Mouse (Mus musculus) MEL (cell line): ENCODE data around the gene Olfr410. TPM values are rescaled to one million over a fixed set of nuclear protein-coding genes. Genes with fewer than 3 reads are reported as not detected.

Experiments used
- DNase-seq: peaks from one replicate; pipeline ENCODE4 v3.0.0; 2011; ENCODE audit warnings: low read depth, low spot score
- H3K27ac ChIP-seq: 2 replicates; pipeline ENCODE4 v1.5.1; 2012; ENCODE audit warnings: low read depth, mild to moderate bottlenecking, control low read depth, low read length, moderate library complexity; ENCODE audit not compliant: control insufficient read depth
- H3K27me3 ChIP-seq, 2 experiments: fragments of 150-350 bp in 1 of 2; sonication (generic) in 1 of 2; 2 replicates each; pipeline ENCODE4 v1.6.1; 2012; ENCODE audit warnings: low read length in 2 of 2, mild to moderate bottlenecking in 2 of 2, improper control_type of control experiment in 1 of 2, moderate library complexity in 1 of 2; ENCODE audit not compliant: insufficient read depth in 2 of 2, control insufficient read depth in 1 of 2
- H3K36me3 ChIP-seq, 2 experiments: 2 replicates each; pipeline ENCODE4 v1.6.1; 2012 to 2014; ENCODE audit warnings: low read length in 2 of 2, improper control_type of control experiment in 1 of 2, inconsistent platforms in 1 of 2, mild to moderate bottlenecking in 1 of 2; ENCODE audit not compliant: insufficient read depth in 2 of 2, control insufficient read depth in 1 of 2
- H3K4me1 ChIP-seq, 2 experiments: fragments of 150-350 bp in 1 of 2; sonication (generic) in 1 of 2; 2 replicates each; pipeline ENCODE4 v1.6.1; 2012; ENCODE audit warnings: low read length in 2 of 2, improper control_type of control experiment in 1 of 2, mild to moderate bottlenecking in 1 of 2; ENCODE audit not compliant: insufficient read depth in 2 of 2, control insufficient read depth in 1 of 2
- H3K4me3 ChIP-seq, 2 experiments: fragments of 150-350 bp in 1 of 2; sonication (generic) in 1 of 2; 2 replicates each; pipeline ENCODE4 v1.5.1; 2012; ENCODE audit warnings: low read depth in 2 of 2, low read length in 2 of 2, mild to moderate bottlenecking in 2 of 2, moderate library complexity in 2 of 2, control low read depth in 1 of 2, improper control_type of control experiment in 1 of 2; ENCODE audit not compliant: control insufficient read depth in 1 of 2, insufficient read depth in 1 of 2
- H3K79me2 ChIP-seq: 2 replicates; pipeline ENCODE4 v1.6.1; 2012; ENCODE audit warnings: mild to moderate bottlenecking, low read length, moderate library complexity; ENCODE audit not compliant: control insufficient read depth, poor library complexity, insufficient read depth
- H3K9ac ChIP-seq: 2 replicates; pipeline ENCODE4 v1.6.1; 2012; ENCODE audit warnings: low read depth, mild to moderate bottlenecking, control low read depth, low read length, moderate library complexity; ENCODE audit not compliant: control insufficient read depth, poor library complexity, severe bottlenecking
- H3K9me3 ChIP-seq: fragments of 150-350 bp; sonication (generic); replicated peaks from 2 replicates; pipeline ENCODE4 v1.6.1; 2012; ENCODE audit warnings: mild to moderate bottlenecking, low read length, improper control_type of control experiment, moderate library complexity; ENCODE audit not compliant: insufficient read depth
- BHLHE40 ChIP-seq: IDR thresholded peaks from 2 replicates; pipeline ENCODE4 v1.6.1; 2012; ENCODE audit warnings: low read depth, mild to moderate bottlenecking, inconsistent platforms, low read length, improper control_type of control experiment, borderline replicate concordance
- CHD2 ChIP-seq: IDR thresholded peaks from 2 replicates; pipeline ENCODE4 v1.6.1; 2011; ENCODE audit warnings: low read length, improper control_type of control experiment
- ELF1 ChIP-seq: IDR thresholded peaks from 2 replicates; pipeline ENCODE4 v1.6.1; 2014; ENCODE audit warnings: low read depth, mild to moderate bottlenecking, inconsistent platforms, low read length, improper control_type of control experiment, moderate library complexity
- ETS1 ChIP-seq: IDR thresholded peaks from 2 replicates; pipeline ENCODE4 v1.6.1; 2012; ENCODE audit warnings: low read depth, mild to moderate bottlenecking, inconsistent platforms, low read length, improper control_type of control experiment, moderate library complexity
- GABPA ChIP-seq: IDR thresholded peaks from 2 replicates; pipeline ENCODE4 v1.6.1; 2012; ENCODE audit warnings: low read depth, mild to moderate bottlenecking, inconsistent platforms, low read length, improper control_type of control experiment, moderate library complexity
- GATA1 ChIP-seq: IDR thresholded peaks from 2 replicates; pipeline ENCODE4 v1.6.1; 2011; ENCODE audit warnings: low read depth, low read length, improper control_type of control experiment
- JUND ChIP-seq: IDR thresholded peaks from 2 replicates; pipeline ENCODE4 v1.6.1; 2011; ENCODE audit warnings: low read depth, mild to moderate bottlenecking, improper control_type of control experiment, low read length
- MAFK ChIP-seq: IDR thresholded peaks from 2 replicates; pipeline ENCODE4 v1.6.1; 2011; ENCODE audit warnings: low read depth, mild to moderate bottlenecking, low read length, improper control_type of control experiment, borderline replicate concordance
- MAX ChIP-seq: IDR thresholded peaks from 2 replicates; pipeline ENCODE4 v1.6.1; 2011; ENCODE audit warnings: low read length, improper control_type of control experiment
- MAZ ChIP-seq: IDR thresholded peaks from 2 replicates; pipeline ENCODE4 v1.6.1; 2012; ENCODE audit warnings: low read depth, mild to moderate bottlenecking, inconsistent platforms, low read length, improper control_type of control experiment
- MEF2A ChIP-seq: IDR thresholded peaks from 2 replicates; pipeline ENCODE4 v1.6.1; 2014; ENCODE audit warnings: low read depth, mild to moderate bottlenecking, inconsistent platforms, low read length, improper control_type of control experiment; ENCODE audit not compliant: poor library complexity, insufficient replicate concordance, severe bottlenecking; ENCODE audit errors: extremely low read depth
- MYB ChIP-seq: IDR thresholded peaks from 2 replicates; pipeline ENCODE4 v1.6.1; 2011; ENCODE audit warnings: mild to moderate bottlenecking, low read depth, low read length, improper control_type of control experiment
- MYC ChIP-seq: IDR thresholded peaks from 2 replicates; pipeline ENCODE4 v1.6.1; 2011; ENCODE audit warnings: low read depth, mild to moderate bottlenecking, low read length, improper control_type of control experiment, moderate library complexity
- NRF1 ChIP-seq: IDR thresholded peaks from 2 replicates; pipeline ENCODE4 v1.6.1; 2014; ENCODE audit warnings: low read depth, mild to moderate bottlenecking, inconsistent platforms, low read length, improper control_type of control experiment, moderate library complexity; ENCODE audit not compliant: poor library complexity, insufficient read depth, severe bottlenecking
- POLR2A ChIP-seq, 2 experiments: IDR thresholded peaks; 2 replicates each; pipeline ENCODE4 v1.6.1; 2011 to 2012; ENCODE audit warnings: low read length in 2 of 2, mild to moderate bottlenecking in 2 of 2, control low read depth in 1 of 2, improper control_type of control experiment in 1 of 2, low read depth in 1 of 2, moderate library complexity in 1 of 2; ENCODE audit not compliant: control insufficient read depth in 1 of 2, insufficient read depth in 1 of 2, poor library complexity in 1 of 2
- POLR2AphosphoS5 ChIP-seq: IDR thresholded peaks from 2 replicates; pipeline ENCODE4 v1.6.1; 2012; ENCODE audit warnings: low read depth, borderline replicate concordance, mild to moderate bottlenecking, inconsistent platforms, low read length, moderate library complexity, mixed read lengths
- RCOR1 ChIP-seq: IDR thresholded peaks from 2 replicates; pipeline ENCODE4 v1.6.1; 2012; ENCODE audit warnings: low read depth, mild to moderate bottlenecking, inconsistent platforms, low read length, improper control_type of control experiment
- SIN3A ChIP-seq: IDR thresholded peaks from 2 replicates; pipeline ENCODE4 v1.6.1; 2012; ENCODE audit warnings: low read length, improper control_type of control experiment, inconsistent platforms
- SMC3 ChIP-seq: IDR thresholded peaks from 2 replicates; pipeline ENCODE4 v1.6.1; 2011; ENCODE audit warnings: low read depth, low read length, improper control_type of control experiment
- UBTF ChIP-seq: IDR thresholded peaks from 2 replicates; pipeline ENCODE4 v1.6.1; 2012; ENCODE audit warnings: low read depth, mild to moderate bottlenecking, inconsistent platforms, low read length, improper control_type of control experiment, moderate library complexity, borderline replicate concordance; ENCODE audit not compliant: insufficient read depth
- USF2 ChIP-seq, 2 experiments: IDR thresholded peaks; 2 replicates each; pipeline ENCODE4 v1.6.1; 2011 to 2012; ENCODE audit warnings: improper control_type of control experiment in 2 of 2, low read length in 2 of 2, borderline replicate concordance in 1 of 2, inconsistent platforms in 1 of 2, low read depth in 1 of 2, mild to moderate bottlenecking in 1 of 2; ENCODE audit not compliant: insufficient read depth in 1 of 2
- ZC3H11A ChIP-seq: IDR thresholded peaks from 2 replicates; pipeline ENCODE4 v1.6.1; 2012; ENCODE audit warnings: low read depth, mild to moderate bottlenecking, inconsistent platforms, low read length, improper control_type of control experiment
- ZKSCAN1 ChIP-seq: IDR thresholded peaks from 2 replicates; pipeline ENCODE4 v1.6.1; 2012; ENCODE audit warnings: low read depth, mild to moderate bottlenecking, inconsistent platforms, low read length, improper control_type of control experiment, moderate library complexity
- ZMIZ1 ChIP-seq: IDR thresholded peaks from 2 replicates; pipeline ENCODE4 v1.6.1; 2012; ENCODE audit warnings: low read depth, mild to moderate bottlenecking, inconsistent platforms, low read length, improper control_type of control experiment, moderate library complexity
- polyA plus RNA-seq, 2 experiments: library from polyadenylated mRNA; stranded (reverse) in 1 of 2; unstranded in 1 of 2; fragments of >175 nt in 1 of 2; fragments of >200 nt in 1 of 2; gene quantifications; 2 replicates each; pipeline versions ENCODE4 v1.2.1 to v1.2.4; 2012; ENCODE audit warnings: low replicate concordance in 2 of 2, low read depth in 1 of 2; ENCODE audit not compliant: insufficient read length in 2 of 2, insufficient read depth in 1 of 2, missing spikeins in 1 of 2
- total RNA-seq: library from RNA; depleted of rRNA; stranded (reverse); fragments of 300-350 nt; gene quantifications from 2 replicates; pipeline ENCODE4 v1.2.3, GENCODE M21; 2012

Gene Olfr410
- total and polyA plus RNA-seq, 3 experiments: not detected

- no peaks in the 10 kb centered on the region for H3K4me1 ChIP-seq
- H3K9me3 ChIP-seq: no peaks in the 10 kb centered on the region
- H3K9ac ChIP-seq: no peak within 1 kb of the TSS
- TF ChIP-seq SIN3A (no peak), SMC3 (no peak), ZKSCAN1 (no peak), POLR2AphosphoS5 (no peak), BHLHE40 (no peak), GATA1 (no peak), CHD2 (no peak), MAFK (no peak)
- H3K4me3 ChIP-seq: no peak within 1 kb of the TSS
- no peak for DNase-seq
- H3K36me3 ChIP-seq: no peaks in the 10 kb centered on the region
- H3K27me3 ChIP-seq: peaks cover 7 to 12% of the 10 kb centered on the region in 2 experiments
- no peak within 1 kb of the TSS for H3K27ac ChIP-seq
- H3K79me2 ChIP-seq: no peaks in the 10 kb centered on the region
Measured at GRCm38 (mm10) chr11:74352550-74352949, 14.7 kb upstream of the Olfr410 start, which contains the start of gene Olfr411. Gene Olfr411, minus strand, starts transcription at chr11:74352650.

- Histone ChIP-seq H3K79me2 (no peaks in the 10 kb centered on the region), H3K27ac (no peak overlapping the region), H3K36me3 (peaks cover 0 to 23% of the 10 kb centered on the region in 2 experiments; a peak in 2 of 4 replicates), H3K27me3 (peaks cover 0 to 2% of the 10 kb centered on the region in 2 experiments; a peak in 2 of 4 replicates), H3K4me1 (peaks cover 9 to 21% of the 10 kb centered on the region in 2 experiments), H3K4me3 (no peak overlapping the region), H3K9ac (no peak overlapping the region), H3K9me3 (no peaks in the 10 kb centered on the region)
- TF ChIP-seq GATA1: no peak
- DNase-seq: no peak
Measured at GRCm38 (mm10) chr11:74328781-74329180, 9.1 kb downstream of the Olfr410 start.

GRCm38 (mm10) chr11:74326044-74326443, 11.8 kb downstream of the Olfr410 start:
- Histone ChIP-seq H3K4me3 (no peak overlapping the region), H3K36me3 (peaks cover 0 to 23% of the 10 kb centered on the region in 2 experiments; a peak in 2 of 4 replicates), H3K9me3 (no peaks in the 10 kb centered on the region), H3K79me2 (no peaks in the 10 kb centered on the region), H3K9ac (no peak overlapping the region), H3K4me1 (peaks cover 9 to 21% of the 10 kb centered on the region in 2 experiments), H3K27ac (no peak overlapping the region), H3K27me3 (no peaks in the 10 kb centered on the region)
- peak; percentile 82 for DNase-seq
- no peak for TF ChIP-seq ZMIZ1
- TF ChIP-seq GATA1: peak; percentile 96
- TF ChIP-seq USF2 (IDR thresholded peaks at IDR 0.05; ENCODE audit: borderline replicate concordance in 1 of 2, insufficient read depth in 1 of 2, low read depth in 1 of 2, low read length in 2 of 2): no peak
- TF ChIP-seq MAZ: peak; percentile 55
- TF ChIP-seq ZC3H11A: no peak
- 0 out of 2 replicates have a peak, but pooled peaks have one; percentile 35 for TF ChIP-seq MYC
- no peak for TF ChIP-seq POLR2A (IDR thresholded peaks at IDR 0.05; ENCODE audit: control insufficient read depth in 1 of 2, insufficient read depth in 1 of 2, low read depth in 1 of 2, low read length in 2 of 2, poor library complexity in 1 of 2)
- TF ChIP-seq RCOR1: peak; percentile 91
- TF ChIP-seq ETS1: peak; percentile 96
- TF ChIP-seq ELF1: peak; percentile 35; the same call in 1 of the 2 replicates
- TF ChIP-seq NRF1: no peak
- TF ChIP-seq SIN3A: peak; percentile 57
- no peak for TF ChIP-seq GABPA
- TF ChIP-seq JUND: no peak
- no peak for TF ChIP-seq ZKSCAN1
- 0 out of 2 replicates have a peak, but pooled peaks have one; percentile 27 for TF ChIP-seq UBTF
- no peak for TF ChIP-seq MAX
- no peak for TF ChIP-seq MEF2A
- peak; percentile 32; the same call in 1 of the 2 replicates for TF ChIP-seq BHLHE40
- TF ChIP-seq SMC3: no peak
- peak; percentile 49; the same call in 1 of the 2 replicates for TF ChIP-seq MYB
